Mouse (Mus musculus) midbrain, embryonic 10.5 days (tissue): ENCODE measurements around the gene Afg1l. TPM values are rescaled to one million over a fixed set of nuclear protein-coding genes. Genes with fewer than 3 reads are reported as not detected.
A peak's percentile ranks its signal among the peaks of the same experiment; 100 is the strongest.

ENCODE experiments used
- DNase-seq: peaks from one replicate; pipeline ENCODE4 v3.0.0-alpha.2; 2017; ENCODE audit warnings: low spot score
- H3K27ac ChIP-seq: fragments of 300-500 bp; sonication (generic); replicated peaks from 2 replicates; pipeline ENCODE4 v1.5.1; 2016; ENCODE audit warnings: mild to moderate bottlenecking
- H3K27me3 ChIP-seq: fragments of 300-500 bp; sonication (generic); 2 replicates; pipeline ENCODE4 v1.6.1; 2016; ENCODE audit warnings: low read depth, mild to moderate bottlenecking; ENCODE audit not compliant: poor library complexity, severe bottlenecking
- H3K36me3 ChIP-seq: fragments of 300-500 bp; sonication (generic); 2 replicates; pipeline ENCODE4 v1.6.1; 2016; ENCODE audit warnings: mild to moderate bottlenecking, moderate library complexity
- H3K4me1 ChIP-seq: fragments of 300-500 bp; sonication (generic); 2 replicates; pipeline ENCODE4 v1.6.1; 2016
- H3K4me3 ChIP-seq: fragments of 300-500 bp; sonication (generic); 2 replicates; pipeline ENCODE4 v1.5.1; 2016; ENCODE audit warnings: mild to moderate bottlenecking, moderate library complexity
- H3K9me3 ChIP-seq: fragments of 300-500 bp; sonication (generic); replicated peaks from 2 replicates; pipeline ENCODE4 v1.6.1; 2016; ENCODE audit warnings: mild to moderate bottlenecking
- WGBS: fragments of 180-500 bp; shearing (Covaris S2); methylation state at CpG from one replicate; pipeline ENCODE4 v1.1.7; 2016; 5-methylcytosine and 5-hydroxymethylcytosine counted together
- polyA plus RNA-seq: library from polyadenylated mRNA; unstranded; fragments of >200 nt; fragmentation: Nextera tagmentation; extraction: Ambion mirVana; gene quantifications from 2 replicates; pipeline ENCODE4 v1.2.1, GENCODE M21; 2016

Gene Afg1l
- polyA plus RNA-seq, 1 experiment from 2014 or later = 4.4 TPM

DNA sequence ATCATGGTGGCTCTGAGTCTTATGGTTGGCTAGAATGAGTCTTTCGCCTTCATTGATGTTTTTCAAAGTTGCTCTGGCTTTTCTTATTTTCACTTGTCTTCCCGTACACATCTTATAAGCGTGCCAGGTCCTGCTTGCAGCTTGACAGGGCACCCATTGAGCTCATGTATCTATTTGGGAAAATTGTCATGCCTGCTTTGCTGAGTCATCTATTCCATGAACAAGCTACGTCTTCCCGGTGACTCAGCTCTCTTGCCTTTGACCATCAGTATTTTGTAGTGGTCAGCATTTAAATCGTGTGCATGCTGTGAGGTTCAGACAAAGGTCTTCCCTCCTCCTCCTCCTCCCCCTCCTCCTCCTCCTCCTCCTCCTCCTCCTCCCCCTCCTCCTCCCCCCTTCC, 178.9 kb downstream of the Afg1l start:
- DNase-seq = no peak
- no peak overlapping the region for H3K4me3 ChIP-seq
- H3K27ac ChIP-seq = no peak overlapping the region
- H3K36me3 ChIP-seq = no peaks in the 10 kb centered on the region
- no peaks in the 10 kb centered on the region for H3K27me3 ChIP-seq
- no peaks in the 10 kb centered on the region for H3K9me3 ChIP-seq
- H3K4me1 ChIP-seq = no peaks in the 10 kb centered on the region
- WGBS = 83% methylated on average over 6 of the region's 6 CpGs

DNA sequence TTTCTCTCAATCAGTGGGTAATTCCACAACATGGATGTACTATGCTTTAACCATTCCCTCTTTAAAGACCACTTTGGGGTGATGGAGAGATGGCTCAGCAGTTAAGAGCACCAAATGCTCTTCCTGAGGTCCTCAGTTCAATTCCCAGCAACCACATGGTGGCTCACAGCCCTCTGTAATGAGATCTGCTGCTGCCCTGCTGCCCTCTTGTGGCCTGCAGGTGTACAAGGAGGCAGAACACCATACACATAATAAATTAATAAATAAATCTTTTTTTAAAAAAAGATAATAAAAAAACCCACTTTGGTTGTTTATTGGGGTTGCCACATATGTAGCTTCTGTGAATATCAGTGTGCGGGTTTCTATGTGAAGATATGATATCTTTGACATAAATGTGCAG, 180.4 kb downstream of the Afg1l start:
- H3K27me3 ChIP-seq = no peaks in the 10 kb centered on the region
- no peak overlapping the region for H3K4me3 ChIP-seq
- WGBS = 83% methylated on average over 1 of the region's 1 CpGs
- H3K36me3 ChIP-seq = no peaks in the 10 kb centered on the region
- DNase-seq = no peak
- no peaks in the 10 kb centered on the region for H3K4me1 ChIP-seq
- H3K9me3 ChIP-seq = no peaks in the 10 kb centered on the region
- H3K27ac ChIP-seq = no peak overlapping the region

DNA sequence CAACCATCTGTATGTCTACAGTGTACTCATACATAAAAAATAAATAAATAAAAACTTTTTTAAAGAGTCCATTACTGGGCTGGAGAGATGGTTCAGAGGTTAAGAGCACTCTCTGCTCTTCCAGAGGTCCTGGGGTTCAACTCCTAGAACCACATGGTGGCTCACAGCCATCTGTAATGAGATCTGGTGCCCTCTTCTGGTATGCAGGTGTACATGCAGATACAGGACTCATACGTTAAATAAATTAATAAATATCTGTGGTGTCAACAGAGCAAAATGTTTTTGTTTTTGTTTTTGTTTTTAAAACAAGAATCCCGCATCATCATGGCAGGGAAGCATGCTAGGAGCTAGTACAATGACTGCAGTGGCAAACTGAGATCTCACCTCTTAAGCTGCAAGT, 181.3 kb downstream of the Afg1l start:
- WGBS = 84% methylated on average over 2 of the region's 2 CpGs
- Histone ChIP-seq H3K27me3 (no peaks in the 10 kb centered on the region), H3K27ac (no peak overlapping the region), H3K4me1 (no peaks in the 10 kb centered on the region), H3K36me3 (no peaks in the 10 kb centered on the region), H3K9me3 (no peaks in the 10 kb centered on the region), H3K4me3 (no peak overlapping the region)
- no peak for DNase-seq

DNA sequence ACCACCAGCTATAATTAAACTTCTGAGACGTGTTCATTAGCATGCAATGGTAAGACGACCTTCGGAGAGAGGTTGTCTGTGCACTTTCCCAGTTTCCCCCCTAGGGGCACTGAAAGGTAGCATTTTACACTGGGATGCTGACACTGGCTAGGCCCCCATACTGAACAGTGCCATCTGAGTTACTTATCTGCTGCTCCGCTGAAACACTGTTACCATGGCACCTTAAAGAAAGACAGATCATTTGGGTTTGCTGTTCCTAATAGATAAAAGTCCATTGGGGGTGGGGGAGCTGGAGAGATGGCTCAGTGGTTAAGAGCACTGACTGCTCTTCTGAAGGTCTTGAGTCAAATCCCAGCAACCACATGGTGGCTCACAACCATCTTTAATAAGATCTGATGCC, 181.8 kb downstream of the Afg1l start:
- Histone ChIP-seq H3K27me3 (no peaks in the 10 kb centered on the region), H3K9me3 (no peaks in the 10 kb centered on the region), H3K27ac (no peak overlapping the region), H3K36me3 (no peaks in the 10 kb centered on the region), H3K4me3 (no peak overlapping the region), H3K4me1 (no peaks in the 10 kb centered on the region)
- 62% methylated on average over 4 of the region's 4 CpGs for WGBS
- no peak for DNase-seq

DNA sequence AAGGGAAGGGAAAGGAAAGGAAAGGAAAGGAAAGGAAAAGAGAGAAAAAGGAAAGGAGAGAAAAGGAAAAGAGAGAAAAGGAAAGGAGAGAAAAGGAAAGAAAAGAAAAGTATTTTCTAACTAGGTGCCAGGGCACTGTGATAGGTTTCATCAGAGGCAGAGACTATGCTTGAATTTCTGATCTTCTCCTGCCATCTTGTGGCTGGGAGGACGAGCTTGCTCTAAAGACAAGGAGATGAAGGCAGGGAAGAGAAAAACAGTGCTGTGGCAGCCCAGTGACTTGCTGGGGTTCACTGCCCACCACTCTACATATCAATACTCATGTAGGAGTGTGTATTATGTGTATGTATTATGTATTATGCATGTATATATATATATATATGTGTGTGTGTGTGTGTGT, 183.3 kb downstream of the Afg1l start:
- no peaks in the 10 kb centered on the region for H3K27me3 ChIP-seq
- no peaks in the 10 kb centered on the region for H3K4me1 ChIP-seq
- 4% methylated on average over 1 of the region's 1 CpGs for WGBS
- no peak overlapping the region for H3K27ac ChIP-seq
- H3K4me3 ChIP-seq = no peak overlapping the region
- no peaks in the 10 kb centered on the region for H3K9me3 ChIP-seq
- peak; percentile 28 for DNase-seq
- no peaks in the 10 kb centered on the region for H3K36me3 ChIP-seq

DNA sequence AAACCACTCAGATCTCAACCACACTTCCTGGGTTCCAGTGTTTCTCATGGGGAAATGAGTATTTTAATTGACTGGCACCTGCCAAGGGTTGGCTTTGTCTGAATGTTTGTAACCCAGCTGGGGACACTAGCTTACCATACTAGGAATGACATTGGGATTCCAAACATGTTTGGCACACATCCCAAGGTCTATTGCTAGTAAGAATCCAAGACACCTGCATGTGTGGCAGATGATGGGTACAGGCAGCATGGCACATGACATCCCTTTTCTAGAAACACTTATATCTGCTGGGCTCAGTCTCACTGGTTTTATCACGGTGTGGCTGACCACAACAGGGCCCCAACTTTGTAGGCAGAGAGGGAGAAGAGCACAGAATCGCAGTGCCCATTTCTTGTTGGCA, 184.0 kb downstream of the Afg1l start:
- H3K27me3 ChIP-seq = no peaks in the 10 kb centered on the region
- no peaks in the 10 kb centered on the region for H3K9me3 ChIP-seq
- H3K36me3 ChIP-seq = no peaks in the 10 kb centered on the region
- no peaks in the 10 kb centered on the region for H3K4me1 ChIP-seq
- H3K4me3 ChIP-seq = no peak overlapping the region
- 71% methylated on average over 2 of the region's 2 CpGs for WGBS
- no peak overlapping the region for H3K27ac ChIP-seq
- no peak for DNase-seq

DNA sequence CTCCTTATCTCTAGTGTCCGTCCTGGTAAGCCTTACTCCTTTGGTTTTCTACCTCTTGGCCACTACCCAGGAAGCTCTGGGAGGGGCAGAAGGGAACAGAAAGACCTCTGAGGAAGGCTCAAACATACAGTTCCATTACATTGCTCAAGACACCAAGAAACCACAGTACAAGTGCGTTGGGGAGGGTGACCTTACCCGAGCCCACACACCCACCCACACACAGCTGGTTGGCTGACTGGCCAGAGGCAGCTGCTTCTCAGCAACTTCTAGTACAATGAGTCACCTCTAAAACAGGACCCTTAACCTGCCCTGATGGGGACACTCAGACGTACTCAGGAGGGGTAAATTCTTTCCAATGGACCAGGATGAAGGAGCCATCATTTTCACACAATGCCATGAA, 184.5 kb downstream of the Afg1l start:
- Histone ChIP-seq H3K9me3 (no peaks in the 10 kb centered on the region), H3K36me3 (no peaks in the 10 kb centered on the region), H3K4me1 (no peaks in the 10 kb centered on the region), H3K27ac (no peak overlapping the region), H3K27me3 (no peaks in the 10 kb centered on the region), H3K4me3 (no peak overlapping the region)
- WGBS = 77% methylated on average over 4 of the region's 4 CpGs
- no peak for DNase-seq

DNA sequence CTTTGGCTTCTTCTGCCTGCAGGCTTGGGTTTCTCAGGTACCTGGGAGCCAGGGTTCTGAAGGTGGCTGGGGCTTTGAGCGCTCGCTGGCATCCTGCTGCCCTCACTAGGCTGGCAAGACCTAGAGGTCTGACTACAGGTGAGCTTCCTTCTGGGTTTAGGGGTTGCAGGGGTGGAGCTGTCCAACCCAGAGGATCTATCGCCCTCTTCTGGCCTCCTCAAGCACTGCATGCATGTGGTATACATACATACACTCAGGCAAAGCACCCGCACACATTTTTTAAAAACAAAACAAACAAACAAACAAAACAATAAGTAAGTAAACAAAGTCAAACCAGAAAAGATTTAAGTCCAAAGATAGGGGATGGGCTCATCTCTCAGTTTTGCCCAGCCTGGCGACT, 187.0 kb downstream of the Afg1l start:
- peak; percentile 46 for DNase-seq
- H3K36me3 ChIP-seq = no peaks in the 10 kb centered on the region
- H3K9me3 ChIP-seq = peaks cover 3% of the 10 kb centered on the region; the same call in 1 of the 2 replicates
- WGBS = 64% methylated on average over 5 of the region's 5 CpGs
- no peak overlapping the region for H3K4me3 ChIP-seq
- H3K4me1 ChIP-seq = no peaks in the 10 kb centered on the region
- no peak overlapping the region for H3K27ac ChIP-seq
- no peaks in the 10 kb centered on the region for H3K27me3 ChIP-seq

DNA sequence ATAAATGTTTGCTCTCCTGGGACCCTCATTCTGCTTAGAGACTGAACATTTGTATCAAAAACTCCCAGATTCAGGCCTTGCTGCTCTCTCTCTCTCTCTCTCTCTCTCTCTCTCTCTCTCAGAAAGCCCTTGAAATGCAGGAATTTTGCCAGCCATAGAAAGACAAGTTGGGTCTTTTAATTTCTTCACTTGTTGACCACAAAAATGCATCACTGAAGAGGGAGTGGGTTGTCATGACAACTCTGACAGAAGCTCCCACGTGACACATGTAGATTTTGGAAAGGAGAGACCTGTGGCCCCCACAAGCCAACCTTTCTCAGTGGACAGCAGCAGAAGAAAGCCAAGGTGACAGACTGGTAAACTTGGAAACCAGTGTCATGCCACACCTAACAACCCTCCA, 190.7 kb downstream of the Afg1l start:
- H3K4me1 ChIP-seq = no peaks in the 10 kb centered on the region
- H3K4me3 ChIP-seq = no peak overlapping the region
- WGBS = 59% methylated on average over 1 of the region's 1 CpGs
- no peaks in the 10 kb centered on the region for H3K27me3 ChIP-seq
- peaks cover 27% of the 10 kb centered on the region for H3K9me3 ChIP-seq
- H3K36me3 ChIP-seq = no peaks in the 10 kb centered on the region
- no peak overlapping the region for H3K27ac ChIP-seq
- DNase-seq = no peak

DNA sequence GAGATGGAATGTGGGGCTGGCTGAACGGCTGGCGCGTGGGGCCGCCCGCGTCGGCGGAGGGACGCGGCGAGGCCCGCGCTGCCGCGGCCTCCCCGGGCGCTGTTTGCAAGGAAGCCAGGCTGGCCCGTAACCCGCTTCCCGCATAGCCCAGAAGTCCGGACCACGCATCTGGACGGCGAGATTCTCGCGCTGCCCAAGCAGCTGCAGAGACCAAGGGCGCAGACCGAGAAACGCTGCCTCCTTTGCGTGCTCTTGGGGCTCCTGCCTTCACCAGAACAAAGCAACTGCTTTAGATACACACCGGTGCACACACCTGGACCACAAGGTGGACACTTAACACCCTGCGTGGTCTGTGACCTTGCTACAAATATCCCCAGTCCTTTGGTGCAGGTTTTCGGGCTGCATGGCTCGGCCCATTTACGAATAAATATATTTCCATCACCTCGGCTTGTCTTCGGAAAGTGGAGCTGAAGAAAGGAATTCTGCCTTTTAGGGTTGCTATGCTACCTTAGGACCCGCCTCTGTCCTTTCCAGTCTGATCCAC, 200.0 kb downstream of the Afg1l start:
- H3K4me3 ChIP-seq = peak overlapping the region; percentile 91
- H3K27me3 ChIP-seq = peaks cover 32% of the 10 kb centered on the region
- peaks cover 44% of the 10 kb centered on the region for H3K4me1 ChIP-seq
- H3K27ac ChIP-seq = peak overlapping the region; percentile 95
- H3K36me3 ChIP-seq = no peaks in the 10 kb centered on the region
- 2% methylated on average over 38 of the region's 38 CpGs for WGBS
- no peak for DNase-seq
- H3K9me3 ChIP-seq = no peaks in the 10 kb centered on the region

DNA sequence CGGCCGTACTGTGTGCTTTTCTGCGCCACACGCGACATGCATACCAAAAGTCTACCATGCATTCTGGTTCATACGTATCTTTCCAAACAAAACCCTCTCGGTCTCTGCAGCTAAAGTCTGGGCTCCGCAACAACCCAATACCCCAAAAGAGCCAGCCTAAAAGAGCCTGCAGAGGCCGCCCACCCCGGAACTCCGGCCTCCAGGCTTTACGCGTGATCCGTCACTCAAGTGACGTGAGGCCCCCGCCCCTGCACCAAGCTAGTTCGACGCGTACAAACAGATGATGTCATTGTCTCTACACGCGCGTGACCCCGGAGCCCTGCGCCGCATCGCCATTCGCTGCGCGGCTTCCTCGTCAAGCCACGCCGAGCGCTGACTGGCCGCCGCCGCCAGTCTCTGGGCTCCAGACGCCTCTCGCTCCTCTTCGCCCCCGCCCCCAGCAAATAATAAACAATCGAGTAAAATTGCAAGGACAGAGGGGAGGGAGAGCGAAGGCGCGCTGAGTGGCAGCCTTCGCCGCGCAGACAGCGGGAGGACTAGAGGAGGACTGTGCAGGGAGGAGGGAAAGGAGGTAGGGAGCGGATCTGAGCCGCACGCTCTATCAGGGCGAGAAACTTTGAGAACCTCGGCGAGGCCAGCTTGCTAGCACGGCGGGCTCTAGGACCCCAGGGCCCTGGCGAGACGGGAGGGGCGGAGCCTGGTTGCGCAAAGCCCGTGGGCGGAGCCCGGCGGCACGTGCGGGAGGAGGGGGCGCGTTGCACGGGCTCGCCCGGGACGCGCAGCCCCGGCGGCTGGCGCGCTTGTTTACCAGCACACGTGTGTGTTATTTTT, 200.7 kb downstream of the Afg1l start:
- Histone ChIP-seq H3K36me3 (no peaks in the 10 kb centered on the region), H3K4me3 (peak overlapping the region; percentile 91), H3K4me1 (peaks cover 44% of the 10 kb centered on the region), H3K9me3 (no peaks in the 10 kb centered on the region), H3K27me3 (peaks cover 39% of the 10 kb centered on the region), H3K27ac (peak overlapping the region; percentile 95)
- under 1% methylated on average over 78 of the region's 78 CpGs for WGBS
- peak; percentile 98 for DNase-seq

DNA sequence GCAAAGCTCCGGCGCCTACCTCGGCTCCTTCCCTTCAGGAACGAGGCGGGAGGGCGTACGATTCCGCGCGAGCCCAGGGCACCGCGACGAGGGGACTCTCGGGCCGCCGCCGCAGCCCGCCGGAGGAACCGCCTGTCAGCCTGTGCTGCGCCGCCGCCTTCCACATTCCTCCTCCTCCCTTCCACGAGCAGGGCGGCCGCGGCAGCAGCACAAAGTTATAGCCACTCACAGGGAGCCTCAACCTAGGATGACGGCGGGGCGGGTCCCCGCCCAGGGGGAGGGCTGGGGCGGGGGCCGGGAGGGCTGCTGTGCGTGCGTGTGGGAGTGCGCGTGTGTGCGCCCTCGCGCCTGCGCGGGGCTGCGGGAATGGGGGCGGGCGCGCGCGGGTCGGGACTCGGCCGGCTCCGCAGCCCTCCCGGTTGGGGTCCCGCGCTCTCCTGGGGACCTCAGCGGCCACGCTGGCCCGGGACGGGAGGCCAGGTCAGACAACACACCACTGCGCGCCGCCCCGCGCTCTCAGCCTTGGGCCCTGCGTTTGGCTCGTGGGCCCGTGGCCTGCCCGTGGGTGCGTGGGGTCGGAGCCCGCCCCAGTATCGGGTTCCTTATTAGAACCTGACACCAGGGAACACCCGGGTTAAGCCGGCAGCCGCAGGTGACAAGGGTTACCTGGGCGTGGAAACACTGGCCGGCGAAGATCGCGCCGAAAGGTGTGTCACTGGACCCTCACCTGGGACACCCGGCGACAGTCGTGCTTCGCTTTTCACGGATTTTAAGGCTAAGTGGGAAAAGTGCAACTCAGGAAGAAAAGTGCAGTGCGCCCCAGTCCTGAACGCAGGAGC, 201.6 kb downstream of the Afg1l start, which contains the start of gene Foxo3:
Foxo3 (minus strand) TSS at position 249 of the 839 bp plus-strand sequence.
- Histone ChIP-seq H3K27ac (peak within 1 kb of the TSS; percentile 95), H3K4me3 (peak within 1 kb of the TSS; percentile 91), H3K4me1 (peaks cover 46% of the 10 kb centered on the region), H3K36me3 (no peaks in the 10 kb centered on the region), H3K9me3 (no peaks in the 10 kb centered on the region), H3K27me3 (peaks cover 49% of the 10 kb centered on the region)
- peak; percentile 87 for DNase-seq
- WGBS = under 1% methylated on average over 87 of the region's 88 CpGs
